Mouse (Mus musculus) cerebral cortex, adult 2 months (tissue): ENCODE measurements around the gene Mrm3.

Experiments
- WGBS: fragments of 180-500 bp; shearing (Covaris S2); methylation state at CpG from one replicate; pipeline ENCODE4 v1.1.7; 2018; 5-methylcytosine and 5-hydroxymethylcytosine counted together

The Mrm3 gene

DNA sequence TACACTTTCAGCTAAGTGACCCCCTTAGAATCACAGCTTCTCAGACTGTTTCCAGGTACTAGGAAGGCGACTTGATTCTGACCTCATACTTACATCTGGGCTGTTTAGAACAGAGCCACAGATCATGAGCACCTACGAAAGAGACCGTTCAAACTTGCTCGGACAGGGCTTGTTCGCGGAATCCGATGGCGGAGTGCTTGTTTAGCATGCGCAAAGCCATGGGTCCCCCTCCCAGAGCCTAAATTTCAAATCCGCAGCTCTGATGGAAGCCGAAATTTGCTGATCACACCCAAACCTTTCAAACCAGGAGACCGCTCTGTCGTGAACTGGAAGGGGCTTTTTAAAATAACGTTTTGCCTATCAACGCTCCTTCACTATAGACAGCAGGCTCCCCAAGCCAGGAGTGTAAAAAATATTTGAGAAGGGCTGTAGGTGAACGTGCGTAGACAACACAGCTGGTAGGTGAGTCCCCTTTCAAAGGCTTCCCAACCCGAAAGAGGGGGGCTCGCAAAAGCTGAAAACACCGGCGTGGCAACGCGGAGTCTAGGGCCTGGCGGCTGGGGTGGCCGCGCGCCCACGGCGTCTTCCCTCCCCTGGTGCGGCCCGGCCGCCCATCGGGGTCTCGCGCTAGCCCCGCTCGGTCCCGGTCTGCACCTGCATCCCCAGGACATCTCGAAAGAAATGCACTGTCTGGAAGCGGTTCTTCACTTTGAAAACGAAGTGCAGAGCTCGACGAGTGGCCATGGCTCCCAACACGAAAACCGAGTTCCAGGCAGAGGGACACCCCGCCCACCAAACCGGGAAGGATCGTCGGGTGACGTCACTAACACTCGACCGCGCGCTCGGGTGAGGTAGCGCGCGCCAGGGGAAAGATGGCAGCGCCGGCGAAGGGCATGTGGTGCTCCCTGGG, at the start of gene Mrm3, which contains the start of gene Glod4:
Gene Mrm3 (plus strand): TSS at position 815 of the 910 bp plus-strand sequence.
Gene Glod4 (minus strand): TSS at position 825 of the 910 bp plus-strand sequence.
- under 1% methylated on average over 61 of the region's 61 CpGs for WGBS

DNA sequence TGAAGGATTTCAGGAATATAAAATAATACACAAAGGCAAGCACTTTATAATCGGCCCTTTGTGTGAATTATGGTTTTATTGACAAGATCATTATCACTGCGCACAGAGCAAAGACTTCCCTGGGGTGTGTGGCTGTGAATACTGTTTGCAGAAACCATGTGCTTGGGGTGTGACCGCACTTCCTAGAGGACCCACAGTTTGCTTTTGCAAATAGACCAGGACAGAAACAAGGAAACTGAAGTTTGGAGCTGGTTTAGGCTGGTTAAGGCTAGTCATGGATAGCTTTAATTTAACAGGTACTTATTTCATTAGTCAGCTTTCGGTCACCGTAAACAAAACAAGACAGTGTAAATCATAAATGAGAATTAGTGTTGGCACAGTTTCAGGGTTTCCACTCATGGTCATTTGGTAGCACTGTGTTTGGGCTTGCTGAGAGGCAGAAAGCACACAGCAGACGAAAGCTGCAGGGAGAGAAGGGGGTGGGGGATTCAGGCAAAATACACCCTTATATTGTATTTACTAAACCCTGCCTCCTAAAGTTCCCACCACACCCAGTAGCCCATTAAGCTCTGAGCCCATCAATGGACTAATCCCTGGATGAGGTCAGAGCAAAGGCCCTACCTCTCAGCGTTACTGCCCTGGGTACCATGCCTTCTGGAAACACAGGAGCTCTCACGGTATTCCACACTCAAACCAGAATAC, 47.1 kb upstream of the Mrm3 start:
- WGBS: 74% methylated on average over 8 of the region's 8 CpGs

DNA sequence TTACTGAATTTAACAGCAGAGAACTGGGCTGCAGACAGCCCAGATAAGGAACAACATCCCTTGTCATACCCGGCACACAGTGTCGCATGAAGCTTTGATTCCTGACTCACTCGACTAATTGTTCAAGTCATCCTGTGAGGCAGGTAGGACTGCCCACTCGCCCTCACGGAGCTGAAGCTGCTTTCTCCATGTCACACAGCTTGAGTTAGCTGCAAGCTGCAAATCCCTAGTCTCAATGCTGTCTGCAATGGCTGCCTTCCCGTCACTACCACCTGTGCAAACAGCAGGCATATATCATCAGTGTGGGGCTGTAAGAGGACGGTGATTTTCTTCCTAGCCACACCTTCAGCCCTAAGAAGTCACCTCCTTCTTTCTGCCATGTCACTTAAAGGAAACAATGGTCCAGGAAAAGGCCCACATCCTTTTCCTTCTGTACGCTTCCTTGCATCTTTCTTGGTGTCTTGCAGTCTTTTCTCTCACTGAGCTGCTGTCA, 46.5 kb upstream of the Mrm3 start:
- WGBS: 62% methylated on average over 8 of the region's 8 CpGs

DNA sequence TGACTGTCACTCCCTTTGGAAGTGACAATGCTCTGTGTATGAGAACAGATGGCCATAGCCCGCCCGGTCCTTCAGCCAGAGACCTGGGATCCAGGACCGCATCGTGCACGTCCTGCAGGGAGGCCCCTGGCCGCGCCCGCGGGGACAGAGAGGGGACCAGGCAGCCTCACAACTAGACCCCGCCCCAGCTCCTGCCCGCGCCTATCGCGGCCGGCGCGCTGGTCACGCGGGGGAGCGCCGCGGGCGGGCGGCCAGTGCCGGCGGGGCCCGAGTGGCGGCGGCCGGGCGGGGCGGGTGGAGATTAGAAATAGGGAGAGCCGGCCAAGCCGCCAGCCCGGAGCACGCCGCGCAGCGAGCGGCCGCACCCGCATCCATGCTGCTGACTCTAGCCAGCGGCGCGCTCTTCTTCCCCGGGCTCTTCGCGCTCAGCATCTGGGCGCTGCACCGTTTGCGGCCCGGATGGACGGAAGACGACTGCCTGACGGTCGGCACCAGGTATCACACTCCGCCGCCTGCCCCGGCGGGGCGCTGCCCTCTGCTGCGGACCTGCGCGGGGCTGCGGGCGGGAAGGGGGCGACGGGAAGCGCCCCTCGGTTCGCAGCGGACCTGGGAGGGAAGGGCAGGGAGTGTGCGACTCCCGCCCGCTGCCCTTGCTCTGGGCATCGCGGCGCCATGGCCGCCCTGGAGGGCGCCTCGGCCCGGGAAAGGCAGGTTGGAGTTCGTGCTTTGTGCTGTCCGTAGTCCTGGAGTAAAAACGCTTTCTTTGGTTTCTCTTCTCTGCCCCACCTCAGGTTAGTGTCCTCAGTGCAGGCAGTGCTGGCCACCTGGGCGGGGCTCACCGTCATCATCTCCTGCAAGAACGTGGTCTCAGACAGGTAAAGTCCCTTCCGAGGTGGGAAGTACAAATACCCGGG, 41.5 kb upstream of the Mrm3 start:
- under 1% methylated on average over 90 of the region's 90 CpGs for WGBS

DNA sequence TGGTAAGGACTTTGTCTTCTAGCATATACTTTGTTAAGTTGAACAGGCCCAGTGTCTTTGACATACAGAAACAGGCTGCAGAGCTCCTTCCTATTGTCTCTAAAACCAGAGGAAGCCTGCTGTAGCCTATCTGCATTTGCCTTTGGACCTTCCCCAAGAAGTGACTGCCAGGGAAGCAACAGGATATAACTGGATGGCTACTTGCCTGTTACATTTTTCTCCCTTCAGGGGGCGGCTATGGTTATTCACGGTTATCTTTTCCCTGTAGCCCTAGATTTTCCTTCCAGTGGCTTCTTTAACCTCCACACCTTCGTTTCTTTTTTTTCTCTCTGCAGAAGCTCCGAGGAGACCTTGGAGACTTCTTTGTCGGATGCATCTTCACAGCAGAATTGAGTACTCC, 36.7 kb upstream of the Mrm3 start:
- 72% methylated on average over 5 of the region's 5 CpGs for WGBS

DNA sequence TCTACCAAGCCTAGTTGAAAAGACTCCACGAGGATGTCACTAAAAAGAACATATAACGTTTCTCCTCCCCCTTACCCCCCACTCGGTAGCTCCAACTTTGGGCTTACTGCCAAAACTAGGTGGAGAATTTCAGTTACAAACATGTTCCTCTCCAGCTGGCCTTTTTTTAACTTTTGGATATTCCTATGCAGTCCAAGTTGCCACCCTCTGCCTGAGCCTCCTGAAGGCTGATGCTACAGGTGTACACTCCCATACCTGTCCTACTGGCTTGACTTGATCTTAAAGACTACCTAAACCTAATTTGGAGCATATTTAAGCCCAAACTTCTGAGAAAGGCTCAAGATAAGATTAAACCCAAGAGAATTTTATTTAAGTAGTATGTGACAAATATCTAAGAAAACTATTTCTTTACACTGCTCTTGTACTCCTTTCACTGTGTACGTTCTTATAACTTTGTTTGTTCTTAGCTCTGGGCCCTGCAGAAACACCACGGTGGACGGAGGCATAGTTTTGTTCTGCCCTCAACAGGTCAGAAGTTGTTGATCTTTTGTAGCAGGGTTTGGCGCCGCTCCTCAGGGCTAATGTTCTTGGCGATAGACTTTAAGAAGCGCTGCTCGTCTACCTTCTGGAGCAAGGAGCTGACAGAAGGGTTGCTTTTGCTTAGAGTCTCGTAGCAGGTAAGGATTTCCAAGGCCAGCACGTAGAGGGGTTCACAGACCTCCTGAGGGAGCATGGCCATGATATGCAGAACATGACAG, 33.1 kb upstream of the Mrm3 start:
- WGBS: 76% methylated on average over 13 of the region's 13 CpGs

DNA sequence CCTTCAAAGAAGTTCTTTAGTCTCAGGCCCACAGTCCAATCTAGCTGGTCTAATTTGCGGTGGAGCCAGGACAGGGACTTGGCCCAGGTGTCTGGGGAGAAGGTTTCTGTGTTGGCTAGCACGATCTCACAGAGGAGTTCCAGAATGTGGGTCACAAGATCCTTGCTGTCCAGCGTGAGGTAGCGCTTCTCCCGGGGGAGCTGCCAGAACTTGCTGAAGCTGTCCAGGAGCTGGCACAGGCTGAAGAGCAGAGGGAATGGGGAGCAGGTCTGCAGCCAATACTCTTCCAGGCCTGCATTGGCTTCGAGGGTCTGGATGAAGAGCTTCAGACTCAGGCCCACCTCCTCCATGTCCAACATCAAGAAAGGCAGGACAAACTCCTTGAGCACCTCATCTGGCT, 31.9 kb upstream of the Mrm3 start:
- WGBS: 64% methylated on average over 5 of the region's 6 CpGs

DNA sequence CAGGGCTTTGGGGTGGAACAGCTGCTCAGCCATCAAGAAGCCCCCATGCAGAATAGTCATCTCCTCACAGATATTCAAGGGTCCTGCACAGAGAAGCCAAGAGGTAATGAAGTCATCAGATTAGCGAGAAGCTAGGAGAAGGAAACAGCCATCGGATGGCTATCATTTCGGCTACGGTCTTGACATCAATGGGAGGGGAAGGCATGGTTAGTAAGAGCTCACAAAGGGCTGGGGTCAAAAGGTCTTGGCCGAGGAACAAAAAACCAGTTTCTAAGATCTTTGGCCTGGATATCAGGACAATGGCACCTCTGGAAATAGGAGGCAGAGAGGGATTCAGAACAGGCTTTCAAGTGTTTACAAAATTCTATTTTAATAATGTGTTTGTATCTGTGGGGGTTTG, 29.7 kb upstream of the Mrm3 start:
- WGBS: 60% methylated on average over 5 of the region's 5 CpGs

DNA sequence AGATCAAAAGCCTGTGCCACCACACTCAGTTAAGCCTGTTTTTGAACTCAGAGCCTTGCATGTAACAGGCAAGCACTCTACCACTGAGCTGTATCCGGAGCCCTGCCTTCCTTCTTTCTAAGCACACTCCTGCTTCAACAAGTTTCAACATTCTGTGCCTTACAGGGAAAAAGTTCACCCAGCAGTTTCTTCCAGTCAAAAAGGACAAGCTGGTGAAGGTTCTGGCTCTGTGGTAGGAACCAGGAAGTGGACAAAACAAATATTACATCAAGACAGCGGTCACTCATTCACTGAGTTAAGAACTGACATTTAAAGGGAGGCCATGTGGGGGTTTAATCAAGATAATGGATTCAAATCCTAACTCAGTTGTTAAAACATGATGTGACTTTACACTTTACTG, 28.5 kb upstream of the Mrm3 start:
- WGBS: 87% methylated on average over 2 of the region's 2 CpGs

DNA sequence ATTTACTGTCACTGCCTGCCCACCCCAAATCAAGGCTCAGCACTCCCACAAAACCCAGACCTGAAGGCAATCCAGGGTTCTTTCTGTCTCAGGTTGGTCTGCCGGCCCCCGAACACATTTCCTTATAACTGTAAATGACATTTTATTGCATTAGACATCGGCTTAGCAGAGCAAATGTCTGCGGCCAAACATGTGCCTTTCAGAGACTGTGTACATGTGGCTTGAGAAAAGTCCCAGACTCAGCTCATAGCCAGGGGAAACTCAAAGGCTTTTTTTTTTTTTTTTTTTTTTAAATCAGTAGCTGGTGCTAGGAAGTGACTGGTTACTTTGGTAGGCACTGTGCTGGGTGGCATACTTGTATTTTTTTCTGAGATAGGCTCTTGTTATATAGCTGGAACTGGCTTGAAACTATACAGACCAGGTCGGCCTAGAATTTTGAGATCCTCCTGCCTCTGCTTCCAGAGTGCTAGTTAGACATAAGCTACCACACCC, 27.4 kb upstream of the Mrm3 start:
- WGBS: 91% methylated on average over 5 of the region's 5 CpGs

DNA sequence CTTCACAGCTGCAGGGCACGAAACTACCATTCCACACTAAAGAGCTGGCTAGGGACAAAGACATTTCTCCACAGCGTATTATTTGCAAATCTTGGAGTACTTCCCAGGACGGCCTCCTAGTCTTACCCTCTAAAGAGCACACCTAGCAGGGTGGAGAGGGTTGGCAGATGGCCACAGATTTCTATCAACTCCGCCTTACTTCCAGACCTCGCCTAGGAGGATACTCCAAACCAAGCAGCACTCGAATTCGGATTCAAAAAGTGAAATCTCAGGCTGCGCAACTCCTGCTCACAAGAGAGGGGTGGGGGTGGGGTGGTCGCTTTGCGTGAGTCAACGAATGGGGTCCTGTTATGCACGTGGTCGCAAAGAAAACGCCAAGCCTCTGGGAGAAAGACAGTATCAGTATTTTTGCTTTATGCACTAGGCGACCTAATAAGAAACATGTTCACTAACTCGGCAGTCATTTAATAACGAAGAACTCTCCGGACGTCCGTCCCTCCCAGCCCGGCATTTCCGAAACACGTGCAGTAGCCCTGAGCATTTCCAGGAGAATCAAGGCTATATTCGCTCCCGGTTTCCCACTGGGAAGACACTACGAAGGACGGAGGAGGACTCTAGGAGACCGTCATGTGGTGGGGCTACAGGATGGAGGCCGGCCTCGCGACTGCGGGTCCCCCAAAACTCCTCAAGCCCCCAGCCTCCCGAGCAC, 26.7 kb upstream of the Mrm3 start:
- 2% methylated on average over 33 of the region's 33 CpGs for WGBS

DNA sequence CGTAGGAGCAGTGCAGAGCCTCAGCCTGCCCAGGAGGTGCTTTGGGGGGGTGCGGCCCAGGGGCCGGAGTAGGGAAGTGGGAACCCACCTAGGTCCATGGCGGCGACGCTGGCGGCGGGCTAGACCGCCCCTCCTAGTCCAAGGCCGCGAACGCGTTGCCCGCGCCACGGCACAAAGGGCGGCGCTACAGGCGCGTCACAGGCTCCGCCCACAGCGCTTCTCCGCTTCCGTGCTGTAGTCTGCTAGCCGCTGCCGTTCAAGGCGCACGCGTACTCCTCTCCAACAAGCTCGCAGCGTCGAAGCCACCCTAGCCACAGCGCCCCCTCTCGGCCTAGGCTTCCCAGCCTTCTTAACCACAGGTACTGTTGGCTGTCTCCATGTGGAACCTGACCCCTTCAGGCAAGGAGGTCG, 26.1 kb upstream of the Mrm3 start, which contains the start of the genes Dbil5 and Gemin4:
Gene Dbil5 (plus strand): TSS at position 219 of the 411 bp plus-strand sequence.
Gene Gemin4 (minus strand): TSS at position 275 of the 411 bp plus-strand sequence.
- under 1% methylated on average over 35 of the region's 35 CpGs for WGBS

DNA sequence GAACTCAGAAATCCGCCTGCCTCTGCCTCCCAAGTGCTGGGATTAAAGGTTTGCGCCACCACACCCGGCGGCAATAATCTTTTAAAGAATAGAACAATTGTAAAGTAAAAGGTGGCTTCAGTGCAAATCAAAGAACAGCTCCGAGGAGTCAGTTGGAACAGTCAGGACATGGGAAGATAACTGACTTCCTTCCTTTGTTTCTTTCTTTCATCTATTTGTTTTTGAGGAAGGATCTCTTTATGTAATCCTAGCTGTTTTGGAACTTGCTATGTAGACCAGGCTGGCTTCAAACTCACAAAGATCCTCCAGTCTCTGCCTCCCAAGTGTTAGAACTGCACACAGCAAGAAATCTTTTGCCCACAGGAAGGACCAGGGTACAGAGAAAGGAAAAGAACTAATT, 18.9 kb upstream of the Mrm3 start:
- WGBS: 94% methylated on average over 5 of the region's 5 CpGs

DNA sequence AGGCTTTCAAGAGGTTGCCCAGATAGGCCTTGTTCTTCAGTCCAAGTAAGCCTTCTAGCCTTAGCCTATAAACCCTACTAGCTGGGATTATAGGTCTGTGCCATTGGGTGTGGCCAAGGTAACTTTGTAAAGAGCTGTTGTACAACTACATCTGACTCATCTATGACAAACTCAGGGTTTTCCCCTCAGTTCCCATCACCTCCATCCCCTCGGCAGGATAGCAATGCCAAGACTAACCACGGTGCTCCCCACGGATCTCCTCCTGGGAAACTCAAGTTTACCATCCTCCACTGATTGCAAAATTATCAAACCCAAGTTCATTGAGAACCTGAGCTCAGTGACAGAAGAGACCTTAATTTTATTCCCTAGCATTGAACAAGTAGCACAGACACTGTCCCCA, 7.4 kb upstream of the Mrm3 start:
- WGBS: 91% methylated on average over 3 of the region's 3 CpGs

DNA sequence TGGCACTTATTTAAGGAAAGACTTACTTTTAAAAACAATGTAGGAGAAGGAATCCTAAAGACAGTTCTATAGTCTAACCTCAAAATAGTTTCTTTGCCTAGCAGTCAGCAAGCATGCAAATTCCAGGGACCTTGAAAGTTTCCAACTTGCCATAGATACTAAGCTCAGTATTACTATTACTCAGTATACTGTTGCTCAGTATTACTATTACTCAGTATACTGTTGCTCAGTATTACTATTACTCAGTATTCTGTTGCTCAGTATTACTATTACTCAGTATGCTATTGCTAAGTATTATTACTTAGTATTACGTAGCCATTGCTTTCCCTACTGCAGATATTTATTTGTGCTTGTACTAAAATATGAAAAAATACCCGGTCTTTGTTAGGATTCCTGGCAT, 3.8 kb upstream of the Mrm3 start:
- WGBS: 91% methylated on average over 2 of the region's 2 CpGs

DNA sequence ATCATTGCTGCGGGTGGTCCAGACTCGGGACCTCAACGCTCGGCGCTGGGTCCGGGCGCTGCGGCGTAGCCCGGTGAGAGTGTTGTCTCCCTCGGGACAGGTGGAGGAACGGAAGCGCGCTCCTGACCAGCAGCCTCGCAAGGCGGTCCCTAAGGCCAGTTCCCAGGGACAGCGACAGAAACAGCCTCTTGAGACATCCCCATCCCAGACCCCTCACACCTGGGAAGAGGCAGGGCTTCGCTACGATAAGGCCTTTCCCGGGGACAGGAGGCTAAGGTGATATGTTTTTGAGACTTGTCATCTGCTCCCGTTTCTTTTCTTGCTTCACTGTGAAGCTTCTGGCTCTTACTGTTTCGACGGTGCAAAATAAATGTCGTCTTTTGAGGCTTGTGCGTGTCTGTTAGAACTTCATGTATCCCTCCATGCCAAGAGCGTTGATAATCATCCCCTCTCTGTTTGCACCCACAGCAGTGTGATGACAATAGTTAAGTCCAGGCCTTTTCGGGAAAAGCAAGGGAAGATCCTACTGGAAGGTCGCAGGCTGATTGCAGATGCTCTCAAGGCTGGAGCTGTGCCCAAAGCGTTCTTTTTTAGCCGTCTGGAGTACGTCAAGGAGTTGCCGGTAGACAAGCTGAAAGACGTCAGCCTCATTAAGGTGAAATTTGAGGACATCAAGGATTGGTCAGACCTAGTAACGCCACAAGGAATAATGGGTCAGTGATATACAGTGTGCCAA, 464 bp downstream of the Mrm3 start:
- WGBS: 1% methylated on average over 34 of the region's 34 CpGs

DNA sequence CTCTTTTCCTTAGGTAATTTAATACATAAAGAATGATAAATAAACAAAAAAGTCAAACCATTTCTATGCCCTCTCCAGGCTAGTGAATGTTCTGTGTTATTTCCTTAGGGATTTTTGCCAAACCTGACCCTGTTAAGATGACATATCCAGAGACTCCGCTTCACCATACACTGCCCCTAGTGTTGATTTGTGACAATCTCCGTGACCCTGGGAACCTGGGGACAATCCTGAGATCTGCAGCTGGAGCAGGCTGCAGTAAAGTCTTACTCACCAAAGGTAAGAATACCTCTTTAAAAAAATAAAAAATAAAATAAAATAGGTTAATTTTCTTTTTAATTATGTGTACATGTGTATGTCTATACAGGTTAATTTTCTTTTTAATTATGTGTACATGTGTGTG, 3.7 kb downstream of the Mrm3 start:
- 60% methylated on average over 2 of the region's 2 CpGs for WGBS

DNA sequence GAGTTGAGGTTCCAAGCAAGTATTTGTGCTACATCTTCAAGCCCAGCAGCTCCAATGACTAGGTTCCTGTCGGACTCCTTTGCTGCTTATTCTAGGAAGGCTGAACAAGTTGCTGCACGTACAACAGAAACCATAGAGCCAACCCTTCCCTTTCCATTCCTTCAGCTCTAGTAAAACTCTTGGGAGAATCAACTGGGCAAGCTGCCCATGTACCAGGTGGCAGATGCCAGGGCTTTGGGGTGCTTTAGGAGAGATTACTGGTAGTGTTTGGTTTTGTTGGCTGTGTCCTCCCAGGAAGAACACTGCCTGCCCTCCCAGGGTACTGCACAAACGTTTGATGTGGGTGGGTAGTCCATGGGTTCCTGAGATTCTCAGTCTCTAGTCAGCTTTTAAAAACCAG, 8.5 kb downstream of the Mrm3 start:
- 54% methylated on average over 3 of the region's 3 CpGs for WGBS
